Mouse (Mus musculus): ENCODE data around the gene Ppp2r5c.

Gene Ppp2r5c

DNA sequence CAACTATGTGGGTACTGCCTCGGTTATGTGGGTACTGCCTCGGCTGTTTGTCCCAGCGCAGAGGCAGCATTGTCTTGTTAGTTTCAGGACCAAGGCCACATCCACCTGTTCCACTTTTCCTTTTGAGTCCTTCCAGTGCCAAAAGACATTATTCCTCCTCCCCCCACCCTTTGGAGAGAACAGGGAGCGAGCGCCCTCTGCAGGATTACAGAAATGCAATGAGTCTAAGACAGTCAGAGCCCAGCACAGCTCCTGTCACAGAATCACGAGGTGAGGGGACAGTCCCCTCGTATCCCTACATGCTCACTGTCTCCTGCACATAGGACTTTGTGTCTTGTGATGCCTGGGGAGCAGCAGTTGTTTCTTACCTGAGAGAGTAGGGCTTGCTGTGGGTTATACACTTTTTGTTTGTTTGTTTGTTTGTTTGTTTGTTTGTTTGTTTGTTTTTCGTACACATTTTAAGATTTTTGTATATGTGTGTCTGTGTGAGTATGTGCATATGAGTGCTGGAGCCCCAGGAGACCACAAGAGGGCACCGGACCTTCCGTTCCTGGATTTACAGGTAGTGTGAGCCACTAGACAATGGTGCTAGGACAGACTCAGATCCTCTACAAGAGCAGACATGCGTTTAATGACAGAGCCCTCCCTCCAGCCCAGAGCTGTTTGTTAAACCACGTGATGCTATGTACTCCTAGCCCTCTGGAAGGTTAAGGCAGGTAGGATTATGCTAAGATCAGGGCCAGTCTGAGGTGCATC, 43.2 kb downstream of the Ppp2r5c start:
- no peak for DNase-seq

DNA sequence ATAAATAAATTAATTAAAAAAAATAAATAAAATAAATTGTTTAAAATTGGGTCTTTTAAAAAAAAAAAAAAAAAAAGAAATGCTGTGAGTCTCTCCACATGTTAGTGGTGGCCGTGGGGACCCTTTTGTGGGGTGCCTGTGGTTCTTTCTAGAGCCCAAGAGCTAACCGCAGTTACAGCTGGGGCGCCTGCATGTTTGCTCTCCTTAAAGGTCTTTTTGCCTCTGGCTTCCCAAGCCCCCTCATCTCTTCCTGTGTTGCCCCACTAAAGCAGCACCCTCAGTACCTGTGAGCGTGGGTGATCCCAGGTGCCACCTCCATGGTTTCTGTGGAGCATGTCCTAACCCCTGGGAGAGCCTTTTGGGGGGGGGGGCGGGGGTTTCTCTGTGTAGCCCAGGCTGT, 45.5 kb downstream of the Ppp2r5c start:
- no peak for DNase-seq

DNA sequence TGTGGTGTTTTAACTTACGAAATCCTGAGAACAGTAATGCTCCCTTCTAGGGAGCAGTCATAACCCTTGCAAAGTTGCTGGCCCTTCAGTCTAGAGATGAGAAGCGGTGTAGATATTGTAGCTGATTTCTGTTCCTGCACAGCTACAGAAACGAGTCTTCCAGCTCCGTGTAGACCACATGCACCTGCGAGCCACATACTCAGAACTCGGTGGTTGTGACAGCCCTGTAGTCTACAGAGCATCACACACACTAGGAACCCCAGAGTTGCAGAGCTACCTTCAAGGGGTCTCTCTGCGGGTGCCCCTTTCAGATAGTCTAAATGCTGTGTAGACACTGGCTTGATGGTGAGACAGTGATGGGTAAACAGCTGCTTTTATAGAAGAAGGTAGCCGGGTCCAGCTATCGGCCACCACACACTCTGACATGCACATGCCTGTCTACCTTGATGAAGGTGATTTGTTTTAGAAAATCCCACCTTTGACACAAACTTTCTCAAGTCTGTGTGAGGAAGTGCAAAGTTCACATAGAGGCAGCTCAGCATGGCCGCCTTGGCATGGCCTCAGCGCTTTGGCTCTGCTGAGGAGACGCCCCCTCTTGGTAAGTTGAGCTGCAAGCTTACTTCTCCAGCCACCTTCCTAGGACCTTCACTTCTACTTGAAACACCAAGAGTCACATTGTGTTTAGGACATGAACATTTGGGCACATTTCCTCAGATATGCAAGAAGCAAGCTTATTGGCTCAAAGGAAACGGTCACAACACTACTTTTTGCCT, 46.9 kb downstream of the Ppp2r5c start:
- DNase-seq: no peak

DNA sequence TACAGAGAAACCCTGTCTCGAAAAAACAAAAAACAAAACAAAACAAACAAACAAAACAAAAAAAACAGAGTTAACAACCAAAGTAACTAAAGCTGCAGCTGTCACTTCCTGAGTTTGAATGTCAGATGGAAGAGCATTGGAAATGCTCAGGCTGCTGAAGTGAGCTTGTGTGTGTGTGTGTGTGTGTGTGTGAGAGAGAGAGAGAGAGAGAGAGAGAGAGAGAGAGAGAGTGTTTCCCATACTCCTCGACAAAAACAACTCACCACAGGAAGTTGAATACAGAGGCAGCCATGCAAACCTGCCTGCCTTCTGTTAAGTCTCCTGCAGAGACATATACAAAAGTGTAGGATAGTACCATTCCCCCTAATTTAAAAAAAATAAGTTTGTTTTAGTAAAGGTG, 47.9 kb downstream of the Ppp2r5c start:
- DNase-seq: no peak

DNA sequence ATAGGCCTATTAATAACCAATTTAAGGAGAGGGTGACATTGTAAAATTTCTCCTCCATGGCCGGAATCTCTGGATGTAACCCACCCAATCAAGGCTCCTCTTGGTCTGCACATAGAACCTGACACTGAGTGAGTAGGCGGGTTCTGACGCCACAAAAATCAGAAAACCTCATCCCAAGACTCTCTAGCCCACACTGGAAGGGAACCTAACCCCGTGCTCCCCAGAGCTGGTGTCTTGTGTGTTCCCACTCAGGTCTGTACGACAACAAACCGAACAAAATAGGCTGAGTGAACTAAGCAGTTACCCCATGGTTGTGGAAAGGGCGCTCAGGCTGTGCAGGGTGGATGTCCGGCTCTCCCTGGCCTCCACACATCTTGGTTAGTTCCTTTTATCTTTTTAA, 48.3 kb downstream of the Ppp2r5c start:
- no peak for DNase-seq

DNA sequence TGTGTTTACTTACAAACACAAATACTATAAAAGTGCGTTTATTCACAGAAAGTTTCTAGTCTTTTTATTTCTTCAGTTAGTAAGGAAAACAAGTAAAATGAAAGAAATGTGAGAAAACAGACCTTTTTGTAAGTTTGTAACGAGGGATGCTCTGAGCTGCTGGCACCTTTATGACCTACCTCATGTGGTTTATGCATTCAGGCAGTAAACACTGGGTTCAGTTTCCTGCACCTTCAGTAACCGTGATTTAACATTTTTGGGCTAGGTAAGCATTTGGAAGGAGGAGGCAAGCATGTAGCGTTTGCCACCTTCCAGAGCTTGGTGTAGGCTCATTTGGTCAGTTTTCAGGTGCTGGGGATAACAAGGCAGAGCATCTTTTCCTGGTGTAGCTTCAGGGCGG, 49.1 kb downstream of the Ppp2r5c start:
- no peak for DNase-seq

DNA sequence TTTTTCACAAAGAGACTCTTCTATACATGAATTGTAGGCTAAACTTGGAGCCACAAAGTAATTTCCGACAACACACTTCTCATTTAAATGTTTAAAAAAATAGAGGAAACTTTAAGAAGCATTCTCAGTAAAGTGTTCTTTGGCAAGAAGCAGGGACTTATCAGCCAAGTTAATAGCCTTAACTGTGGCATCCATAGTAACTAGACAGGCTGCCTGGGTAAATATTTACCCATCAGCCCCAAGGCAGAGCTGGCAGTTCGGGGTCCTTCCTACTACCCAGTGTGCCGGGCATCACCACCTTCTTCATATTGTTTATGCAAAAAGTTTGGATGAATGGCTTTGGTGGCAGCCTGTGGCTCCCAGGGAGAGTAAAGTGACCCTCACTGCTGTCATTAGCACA, 50.1 kb downstream of the Ppp2r5c start:
- no peak for DNase-seq

DNA sequence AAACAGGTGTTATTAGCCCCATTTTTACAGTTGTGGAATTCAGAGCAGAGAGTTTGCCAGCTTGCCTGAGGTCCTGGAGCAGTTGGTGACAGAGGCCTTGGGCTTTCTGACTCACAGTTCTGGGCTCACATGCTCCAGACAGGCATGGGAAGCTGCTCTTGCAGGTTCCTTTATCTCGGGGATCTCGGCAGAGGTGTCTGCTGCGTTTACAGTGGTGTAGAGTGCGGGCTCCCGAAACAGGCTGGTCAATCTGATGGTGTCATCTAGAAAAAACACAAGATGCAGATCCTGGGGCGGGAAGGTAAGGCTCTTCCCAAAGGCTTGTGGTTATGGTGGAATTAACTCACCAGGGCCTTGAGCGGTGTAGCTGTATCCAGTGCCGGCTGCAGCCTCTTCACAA, 50.6 kb downstream of the Ppp2r5c start:
- no peak for DNase-seq

DNA sequence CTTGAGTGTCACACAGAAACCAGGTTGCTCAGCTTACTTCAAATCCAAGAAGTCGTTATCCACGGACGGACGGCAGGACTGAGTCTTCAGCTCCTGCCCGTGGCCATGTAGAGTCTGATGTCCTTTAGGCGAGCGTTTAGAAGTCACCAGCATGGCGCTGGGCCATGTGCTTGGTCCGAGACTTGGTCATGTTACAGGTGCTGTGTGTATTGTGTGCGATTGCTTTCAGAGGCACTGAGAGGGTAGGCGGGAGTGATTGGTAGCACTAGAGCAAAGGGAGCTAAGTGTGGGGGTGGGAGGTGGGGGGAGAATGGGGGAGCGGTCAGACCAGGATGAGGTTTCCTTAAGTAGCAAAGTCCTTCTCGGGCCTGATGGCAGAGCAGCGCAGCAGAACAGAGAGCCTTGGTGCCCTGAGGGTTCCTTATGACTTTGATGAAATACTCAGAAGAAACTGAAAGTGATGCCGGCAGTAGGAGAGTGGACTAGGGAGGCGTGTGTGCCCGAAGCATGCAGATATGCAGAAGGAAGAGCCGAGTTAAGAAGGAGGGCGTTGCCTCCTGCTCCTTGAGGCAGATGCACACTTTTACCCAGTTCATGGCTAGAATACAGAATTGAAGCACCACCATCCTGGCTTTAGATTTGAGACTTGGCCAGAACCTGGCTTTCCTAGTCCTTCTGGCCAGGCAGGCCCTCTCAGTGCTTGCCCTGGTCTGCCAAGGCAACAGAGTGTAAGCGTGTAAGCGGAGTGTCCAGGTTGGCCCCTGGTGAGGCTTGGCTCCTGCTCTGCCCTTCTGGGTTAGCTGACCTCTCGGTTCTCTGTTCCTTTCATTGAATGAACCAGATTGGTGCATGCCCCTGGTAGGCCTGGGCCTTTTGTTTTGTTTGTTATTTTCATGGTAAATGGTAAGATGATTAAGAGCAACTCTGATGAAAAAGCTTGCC, 51.6 kb downstream of the Ppp2r5c start:
- DNase-seq: no peak

DNA sequence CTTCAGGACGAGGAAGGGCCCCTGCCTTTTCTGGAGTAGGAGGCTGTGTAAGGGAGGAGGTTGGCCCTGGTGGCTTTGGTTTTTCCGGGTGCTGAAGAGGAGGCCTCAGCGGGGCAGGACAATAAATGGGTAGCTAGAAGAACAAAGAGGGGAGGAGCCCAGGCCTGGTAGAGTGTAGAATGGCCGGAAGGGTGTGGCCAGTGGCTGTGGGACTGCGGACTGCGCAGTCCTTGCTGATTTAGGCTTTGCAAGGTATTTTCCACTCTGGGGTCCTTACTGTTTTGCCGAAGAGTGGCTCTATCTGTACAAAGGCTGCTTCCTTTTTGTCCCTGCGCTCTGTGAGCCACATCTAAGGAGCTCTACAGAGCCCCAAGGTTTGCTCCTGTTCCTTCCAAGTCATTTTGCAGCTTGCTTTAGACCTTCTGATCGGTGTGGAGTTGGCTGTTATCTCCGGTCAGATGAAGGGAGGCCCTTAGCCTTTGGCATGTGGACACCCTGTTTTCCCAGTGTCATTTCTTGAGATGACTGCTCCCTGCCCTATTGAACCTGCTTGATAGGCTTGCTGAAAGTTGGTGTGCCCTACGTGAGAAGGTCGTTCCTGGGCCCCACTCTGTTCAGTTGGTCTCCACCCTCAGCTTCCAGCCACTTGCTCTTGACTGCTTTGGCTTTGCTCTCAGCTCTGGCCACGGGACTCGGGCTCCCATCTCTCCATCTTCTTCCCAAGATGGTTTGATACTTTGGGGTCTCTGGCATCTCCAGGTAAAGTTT, 52.5 kb downstream of the Ppp2r5c start:
- no peak for DNase-seq

DNA sequence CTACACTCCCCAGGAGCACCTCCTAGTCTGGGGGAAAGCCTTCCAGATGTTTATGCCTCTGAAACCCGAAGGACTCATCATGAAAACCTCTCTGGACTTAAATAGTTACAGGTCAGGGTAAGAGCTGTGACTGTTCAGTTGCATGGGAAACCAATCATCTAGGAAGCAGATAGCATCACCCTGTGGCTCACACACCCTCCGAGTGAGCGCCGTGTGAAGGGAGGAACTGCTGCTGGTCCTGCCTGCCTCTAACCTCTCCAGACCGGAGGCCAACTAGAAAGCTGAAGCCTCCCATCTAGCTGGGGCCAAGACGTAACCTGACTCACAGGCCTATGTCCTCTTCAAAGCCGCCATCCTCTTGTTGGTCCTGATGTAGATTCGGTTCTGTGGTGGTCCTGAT, 53.2 kb downstream of the Ppp2r5c start:
- DNase-seq: no peak

DNA sequence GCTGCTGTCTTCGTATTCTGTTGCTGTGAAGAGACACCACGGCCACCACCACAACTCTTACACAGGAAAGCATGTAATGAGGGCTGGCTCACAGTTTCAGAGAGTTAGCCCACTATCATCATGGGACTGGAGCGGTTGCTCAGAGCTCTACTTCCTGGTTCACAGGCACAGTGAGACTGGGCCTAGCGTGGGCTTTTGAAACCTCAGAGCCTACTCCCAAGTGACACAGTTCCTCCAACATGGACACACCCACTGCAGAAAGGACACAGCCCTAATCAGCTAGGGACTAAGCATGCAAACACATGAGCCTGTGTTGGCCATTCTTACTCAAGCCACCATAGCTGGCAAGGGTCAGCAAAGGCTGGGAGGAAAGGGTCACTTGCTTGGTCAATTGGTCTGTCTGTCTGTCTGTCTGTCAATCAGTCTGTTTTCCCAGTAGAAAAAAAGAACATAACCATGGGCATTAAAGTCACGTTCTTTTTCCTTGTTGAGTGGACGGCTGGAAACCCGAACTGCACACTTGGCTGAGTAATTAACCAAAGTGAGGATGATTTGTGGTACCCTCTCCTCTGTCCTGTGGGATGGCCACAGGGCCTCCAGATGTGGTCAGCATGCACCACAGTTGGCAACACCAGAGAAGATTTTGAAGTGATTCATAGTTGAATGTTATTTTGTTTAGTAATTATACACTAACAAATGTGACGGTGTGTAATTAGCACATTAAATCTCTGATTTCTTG, 56.7 kb downstream of the Ppp2r5c start:
- DNase-seq: no peak

DNA sequence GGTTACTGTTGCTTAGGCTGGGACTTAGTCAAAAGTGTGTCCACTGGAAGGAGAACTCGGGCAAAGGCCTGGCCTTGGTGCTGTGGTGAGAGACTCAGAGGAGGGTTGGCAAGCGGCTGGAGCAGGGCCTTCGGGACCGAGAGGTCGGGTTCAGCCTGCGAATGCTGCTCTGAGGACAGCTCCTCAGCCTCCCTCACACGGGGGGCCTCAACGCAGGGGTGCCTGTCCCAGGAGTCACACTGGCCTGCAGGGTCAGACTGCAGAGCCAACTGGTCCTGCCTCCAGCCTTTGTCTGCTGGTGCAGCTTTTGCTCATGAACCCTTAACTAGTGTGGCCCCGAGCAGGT, 57.2 kb downstream of the Ppp2r5c start:
- no peak for DNase-seq

DNA sequence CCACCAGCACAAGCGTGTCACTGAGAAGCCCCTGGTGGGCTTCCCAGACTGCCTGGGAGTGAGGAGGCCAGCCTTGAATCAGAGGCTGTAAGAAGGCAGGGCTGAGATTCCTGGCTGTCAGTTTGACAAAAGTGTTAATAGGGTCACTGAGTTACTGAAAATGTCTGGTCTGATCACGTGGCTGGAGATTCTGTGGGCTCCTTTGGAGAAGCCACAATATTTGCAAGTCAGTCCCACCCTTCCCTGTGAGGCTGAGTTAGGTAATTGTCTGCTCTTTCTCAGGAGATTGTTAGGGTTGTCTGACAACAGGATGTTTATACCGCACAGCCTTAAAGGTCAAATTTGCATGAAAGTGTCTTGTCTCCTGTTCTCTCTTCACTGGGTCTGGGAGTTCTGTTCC, 57.9 kb downstream of the Ppp2r5c start:
- DNase-seq: no peak

DNA sequence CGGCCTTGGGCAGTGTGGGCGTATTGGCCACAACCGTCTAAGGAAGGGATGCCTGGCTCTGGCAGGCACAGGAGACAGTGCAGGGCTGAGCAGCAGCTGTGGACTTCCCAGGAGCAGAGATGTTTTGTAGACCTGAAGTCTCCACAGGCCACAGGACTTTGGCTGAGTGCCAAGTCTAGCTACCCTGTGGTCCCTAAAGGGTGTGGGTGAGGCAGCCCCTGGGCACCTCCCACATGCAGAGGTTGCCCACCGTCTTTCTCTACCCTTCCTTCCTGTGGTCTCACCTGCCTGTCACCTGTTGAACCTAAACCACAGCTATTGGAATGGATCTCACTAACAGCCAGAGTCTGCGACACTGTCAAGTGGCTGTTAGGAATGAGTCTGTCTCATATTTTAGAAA, 59.1 kb downstream of the Ppp2r5c start:
- DNase-seq: no peak

DNA sequence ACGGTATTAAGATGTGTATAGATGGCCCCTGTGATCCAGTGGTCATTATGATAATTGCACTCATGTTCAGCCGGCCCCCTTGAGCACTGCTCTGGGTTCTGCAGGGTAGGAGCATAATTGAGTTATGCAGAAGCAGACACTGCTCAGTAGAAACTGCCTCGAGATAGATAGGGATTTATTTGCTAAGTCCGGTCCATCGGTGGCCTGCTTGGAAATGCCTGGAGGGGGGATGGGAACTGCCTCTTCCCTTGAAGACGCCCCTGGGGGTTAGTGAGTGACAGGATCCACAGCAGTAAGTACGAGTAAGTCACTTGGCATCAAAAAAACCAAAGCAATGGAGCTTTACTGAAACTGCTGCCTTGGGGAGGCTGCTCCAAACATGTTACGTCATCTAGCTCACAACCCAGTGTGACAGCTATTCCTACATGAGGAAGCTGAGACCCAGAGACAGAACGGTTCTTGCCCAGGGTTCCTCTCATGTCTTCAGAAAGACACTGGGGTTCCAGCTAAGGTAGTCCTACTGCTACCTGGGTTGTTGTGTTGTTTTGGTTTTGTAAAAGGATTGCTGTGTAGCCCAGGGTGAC, 60.9 kb downstream of the Ppp2r5c start:
- no peak for DNase-seq

DNA sequence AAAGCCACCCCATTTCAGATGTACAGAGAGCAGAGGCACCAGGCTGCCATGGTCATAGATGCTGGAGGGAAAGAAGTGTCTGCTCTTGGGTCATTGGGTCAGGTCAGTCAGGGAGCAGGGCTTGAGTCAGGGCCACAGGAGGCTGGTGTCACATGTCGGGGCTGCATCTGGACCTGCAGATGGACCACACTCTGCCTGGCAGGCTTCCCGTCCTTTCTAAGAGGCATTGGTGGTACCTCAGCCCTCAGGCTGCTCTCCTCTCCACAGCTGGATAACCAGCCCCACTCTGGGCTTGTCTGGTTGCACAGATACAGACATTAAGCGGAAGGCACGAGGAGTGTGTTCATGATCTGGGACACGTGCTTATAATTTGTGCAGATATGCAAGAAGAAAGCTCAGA, 61.8 kb downstream of the Ppp2r5c start:
- DNase-seq: no peak

DNA sequence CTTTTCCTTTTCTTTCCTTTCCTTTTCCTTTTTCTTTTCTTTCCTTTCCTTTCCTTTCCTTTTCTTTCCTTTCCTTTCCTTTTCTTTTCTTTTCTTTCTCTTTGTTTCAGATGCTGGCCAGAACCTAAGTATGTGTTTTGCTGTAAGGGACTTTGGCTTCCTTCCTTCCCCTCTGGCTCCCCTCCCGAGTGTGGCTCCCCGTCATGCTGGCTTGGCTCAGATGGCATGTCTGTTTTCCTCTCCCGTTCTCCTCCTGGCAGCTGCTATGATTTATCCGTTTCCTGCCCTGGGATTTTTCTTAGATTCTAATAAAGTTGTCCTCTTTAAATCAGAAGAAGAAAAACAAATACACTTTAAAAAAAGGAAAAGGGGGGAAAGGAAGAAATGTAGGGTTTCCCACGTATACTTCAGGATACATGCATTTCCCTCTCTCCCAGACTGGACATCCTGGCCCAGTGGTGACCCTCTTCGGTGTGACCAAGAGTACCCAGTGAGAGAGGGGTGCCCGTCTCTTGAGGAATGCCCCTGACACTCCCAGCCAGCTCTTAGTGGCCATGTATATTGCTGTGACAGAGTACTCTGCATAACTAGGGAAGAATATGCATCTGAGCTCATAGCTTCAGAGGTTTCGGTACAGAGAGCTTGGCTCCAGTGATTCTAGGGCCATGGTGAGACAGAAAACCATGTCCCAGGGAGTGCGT, 63.4 kb downstream of the Ppp2r5c start:
- DNase-seq: peak; percentile 61

DNA sequence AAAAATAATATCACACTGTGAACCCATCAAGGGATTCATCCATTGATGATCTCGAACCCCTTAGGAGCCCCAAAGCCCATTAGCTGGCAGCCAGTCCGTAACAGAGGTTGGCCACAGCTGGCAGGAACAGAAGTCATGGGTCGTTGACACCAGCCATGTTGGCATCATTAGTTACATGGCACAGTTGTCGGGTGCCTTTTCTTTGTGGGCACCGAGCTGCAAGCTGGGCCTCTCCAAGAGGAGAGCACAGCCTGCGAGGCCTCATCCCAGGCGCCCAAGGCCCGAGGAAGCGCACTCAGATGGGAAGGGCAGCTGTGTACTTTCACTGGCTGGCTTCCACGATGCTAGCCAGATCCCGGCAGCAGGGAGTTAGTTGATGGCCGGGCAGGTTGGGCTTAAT, 64.3 kb downstream of the Ppp2r5c start:
- DNase-seq: no peak

DNA sequence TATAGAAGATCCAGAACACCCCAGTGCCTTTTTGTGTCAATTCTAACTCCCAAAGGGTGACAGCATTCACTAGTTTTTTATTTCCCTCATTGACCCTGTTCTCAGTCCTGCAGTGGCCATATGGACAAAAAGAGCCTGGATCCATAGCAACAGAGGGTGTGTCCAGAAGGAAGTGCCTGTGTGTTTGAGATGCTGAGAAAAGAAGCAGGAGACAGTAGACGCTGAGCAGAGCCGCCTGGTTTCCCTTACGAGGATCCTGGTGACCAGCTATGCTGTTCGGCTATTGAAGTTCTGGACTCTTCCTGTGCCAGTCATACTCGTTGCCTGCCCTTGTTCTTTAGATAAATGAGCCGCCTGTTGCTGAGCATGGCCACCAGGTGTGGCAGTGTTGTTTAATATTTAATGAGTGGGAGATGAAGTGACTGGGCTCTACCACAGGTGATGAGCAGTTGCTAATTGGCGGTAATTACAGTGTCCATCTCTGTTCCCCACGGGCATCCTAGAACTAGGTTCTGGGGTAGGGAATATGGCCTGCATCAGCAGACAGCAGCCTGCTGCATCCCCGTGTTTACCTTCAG, 65.0 kb downstream of the Ppp2r5c start:
- no peak for DNase-seq

DNA sequence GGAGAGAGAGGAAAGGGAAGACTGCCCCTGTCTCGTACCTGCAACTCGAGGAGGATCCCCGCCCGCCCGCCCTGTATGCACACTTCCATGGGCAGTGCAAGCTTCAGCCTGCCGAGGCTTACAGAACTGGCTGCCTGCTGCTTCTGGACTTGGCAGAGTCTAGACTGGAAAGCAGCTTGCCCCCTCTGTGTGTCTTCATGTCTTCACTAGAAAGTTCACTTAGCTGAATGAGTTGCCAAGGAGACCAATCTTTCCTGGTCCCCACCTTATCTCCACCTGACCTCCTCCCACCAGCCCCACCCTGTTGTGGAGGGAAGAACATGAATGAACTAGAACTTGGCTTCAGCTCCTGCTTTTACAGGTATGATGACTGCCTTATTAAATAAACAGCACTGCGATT, 66.0 kb downstream of the Ppp2r5c start:
- DNase-seq: no peak
